Mouse (Mus musculus) R1 (cell line): ENCODE measurements around the gene Cuedc2.

Source experiments
- DNase-seq: peaks from one replicate; pipeline ENCODE4 v3.0.0-alpha.2; 2018; ENCODE audit warnings: low read depth, low spot score

Cuedc2 gene

DNA sequence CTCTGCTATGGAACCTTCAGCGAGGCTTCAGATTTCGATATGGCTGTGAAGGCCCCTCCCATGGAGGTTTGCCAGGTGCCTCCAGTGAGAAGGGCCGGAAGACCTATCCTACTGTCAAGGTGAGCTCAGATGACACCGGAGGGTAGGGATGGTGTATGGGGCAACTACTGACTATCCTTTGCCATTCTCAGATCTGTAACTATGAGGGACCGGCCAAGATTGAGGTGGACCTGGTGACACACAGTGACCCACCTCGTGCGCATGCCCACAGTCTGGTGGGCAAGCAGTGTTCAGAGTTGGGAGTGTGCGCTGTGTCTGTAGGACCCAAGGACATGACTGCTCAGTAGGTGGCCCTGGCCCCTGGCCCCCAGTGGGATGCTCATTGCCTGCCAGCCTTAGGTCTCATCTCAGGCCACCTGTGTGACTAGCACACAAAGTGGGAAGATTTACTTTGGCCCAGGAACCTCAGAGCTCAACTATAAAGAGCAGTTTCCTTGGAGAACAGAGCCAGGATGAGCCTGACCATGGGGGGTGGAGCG, 31.7 kb downstream of the Cuedc2 start:
- DNase-seq: no peak

DNA sequence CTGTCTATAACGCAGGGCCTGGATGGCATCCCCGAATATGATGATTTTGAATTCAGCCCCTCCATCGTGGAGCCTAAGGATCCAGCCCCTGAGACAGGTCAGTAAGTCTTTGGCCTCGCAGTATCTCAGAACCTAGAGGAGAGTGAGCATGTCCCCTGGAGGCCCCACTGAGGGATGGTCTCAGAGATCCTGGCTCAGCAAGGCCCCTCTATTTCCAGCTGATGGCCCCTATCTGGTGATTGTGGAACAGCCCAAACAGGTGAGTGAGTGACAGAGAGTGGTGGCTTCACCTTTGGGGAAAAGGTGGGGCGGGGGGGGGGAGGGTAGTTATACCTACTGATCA, 32.3 kb downstream of the Cuedc2 start:
- no peak for DNase-seq

DNA sequence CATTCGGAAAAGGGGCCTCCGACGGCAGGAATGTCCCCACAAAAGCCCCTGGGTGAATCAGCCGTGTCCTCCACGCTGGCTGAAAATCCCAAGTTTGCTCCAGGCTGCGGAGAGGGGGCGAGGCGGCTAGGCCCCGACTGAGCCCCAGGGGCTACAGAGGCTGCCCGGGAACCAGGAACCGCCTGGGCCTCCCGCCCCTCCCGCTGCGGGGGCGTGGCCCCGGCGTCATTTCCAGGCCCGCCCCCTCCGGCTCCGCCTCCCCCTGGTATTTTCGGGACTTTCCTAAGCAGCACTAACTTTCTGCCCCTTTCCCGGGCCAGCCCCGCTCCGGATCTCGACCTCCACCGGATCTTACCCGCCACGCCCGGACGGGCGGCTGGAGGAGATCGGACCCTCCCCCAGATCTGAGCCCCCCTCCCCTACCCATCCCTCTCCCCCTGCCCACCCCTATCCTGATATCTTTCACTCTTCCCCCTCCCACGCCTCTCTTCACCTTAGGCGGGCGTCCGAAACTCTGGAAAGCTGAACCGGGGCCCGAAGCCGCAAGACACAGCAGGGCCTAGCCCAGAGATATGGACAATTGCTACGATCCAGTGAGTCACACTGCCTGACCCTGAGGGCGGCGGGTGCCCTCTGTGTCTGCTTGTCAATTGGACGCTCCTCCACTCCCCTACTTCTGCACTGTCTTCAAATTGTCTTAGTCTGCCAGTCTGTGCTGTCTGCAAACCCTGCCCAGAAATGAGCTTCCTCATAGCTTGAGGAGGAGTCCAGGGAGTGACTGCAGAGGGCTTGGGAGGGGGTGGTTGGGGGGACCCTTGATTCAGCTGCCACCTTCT, 32.9 kb downstream of the Cuedc2 start:
- DNase-seq: peak; percentile 87

DNA sequence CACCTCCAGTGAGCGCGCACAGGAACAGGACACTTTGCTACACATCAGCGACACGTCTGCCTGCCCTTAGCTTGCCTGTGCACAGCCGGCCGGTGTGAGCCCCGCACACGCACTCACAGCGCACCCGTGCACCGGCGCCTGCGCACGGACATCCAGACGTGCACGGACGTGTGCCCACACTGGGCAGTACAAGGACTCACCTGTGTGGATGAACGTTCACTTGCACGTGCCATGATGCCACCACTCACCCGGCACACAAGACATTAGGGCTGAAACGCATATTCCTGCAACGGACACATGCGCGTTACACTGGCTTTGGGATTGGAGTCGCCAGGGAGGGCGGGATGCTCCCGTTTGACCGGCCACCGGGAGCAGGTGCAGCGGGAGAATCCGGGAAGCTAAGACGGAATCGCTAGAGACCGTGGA, 33.6 kb downstream of the Cuedc2 start:
- DNase-seq: peak; percentile 52

DNA sequence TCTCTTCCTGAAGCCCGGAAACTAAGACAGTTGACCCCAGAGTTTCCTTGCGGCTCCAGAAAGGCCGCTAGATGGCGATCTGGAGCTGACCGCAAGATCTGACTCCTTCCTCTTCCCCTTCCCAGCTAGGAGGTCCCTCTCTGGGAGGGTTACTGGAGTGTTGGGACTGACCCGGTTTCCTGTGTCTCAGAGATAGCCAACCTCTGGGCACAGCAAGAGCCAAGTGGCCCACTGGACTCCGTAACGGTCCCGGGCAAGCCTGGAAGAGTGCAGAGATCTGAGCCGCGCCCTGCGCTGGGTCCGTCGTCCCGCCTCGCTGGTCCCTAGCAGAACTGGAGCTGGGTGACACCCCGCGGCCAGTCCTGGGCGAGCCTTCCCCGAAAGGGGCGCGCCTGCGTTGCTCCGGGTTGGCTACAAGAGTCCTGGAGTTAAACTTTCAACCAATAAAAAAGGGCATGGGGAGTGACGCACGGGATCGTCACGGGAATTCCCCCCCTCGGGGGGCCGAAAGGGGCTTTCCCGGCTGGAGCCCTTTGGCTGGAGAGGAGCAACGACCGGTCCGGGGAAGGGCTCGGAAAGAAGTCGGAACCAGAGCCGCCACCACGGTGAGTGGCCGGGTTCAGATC, 34.2 kb downstream of the Cuedc2 start, which contains the start of gene Nfkb2:
Gene Nfkb2, plus strand, starts transcription at position 105 of the 626 bp plus-strand sequence.
- DNase-seq: peak; percentile 92

DNA sequence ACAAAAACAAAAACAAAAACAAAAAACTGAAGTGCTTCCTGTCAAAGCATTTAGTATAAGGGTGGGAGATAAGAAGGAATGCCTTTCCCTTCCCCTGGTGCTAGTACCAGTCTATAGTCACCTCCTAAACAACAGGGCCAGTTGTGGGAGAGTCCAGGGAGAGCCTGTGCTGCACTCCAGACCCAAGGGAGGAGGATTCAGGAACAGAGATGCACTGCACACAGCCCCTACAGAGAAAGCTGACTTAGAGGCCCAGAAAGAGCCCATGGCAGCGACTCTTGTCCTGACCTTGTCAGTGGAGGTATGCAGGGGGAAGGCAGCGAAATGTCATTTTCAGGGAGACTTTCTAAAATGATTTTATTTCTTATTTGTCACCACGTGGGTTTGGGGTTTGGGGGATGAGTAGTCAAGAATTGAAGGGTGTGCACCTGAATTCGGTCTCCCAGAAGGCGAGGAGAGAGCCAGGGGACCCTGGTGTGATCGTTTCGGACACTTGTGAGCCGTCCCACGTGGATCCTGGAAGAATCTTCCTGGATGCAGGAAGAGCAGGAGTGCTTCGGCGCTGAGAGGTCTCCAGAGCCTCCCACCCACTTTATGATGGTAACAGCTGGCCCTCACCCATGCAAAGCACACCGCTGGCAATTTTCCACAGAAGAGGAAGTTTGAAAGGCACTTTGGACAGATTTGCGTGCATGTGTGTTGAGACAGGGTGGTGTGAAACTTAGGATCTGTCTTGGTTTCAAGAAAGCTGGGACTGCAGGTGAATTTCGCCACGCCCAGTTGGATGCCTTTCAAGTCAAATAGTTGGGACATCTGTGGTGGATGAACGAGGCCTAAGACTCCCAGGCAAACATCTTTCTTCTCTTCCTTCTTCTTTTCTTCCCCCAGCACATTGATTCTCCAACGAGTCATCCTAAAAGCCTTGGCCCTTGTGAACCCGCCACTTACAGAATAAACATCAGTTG, 35.0 kb downstream of the Cuedc2 start:
- no peak for DNase-seq

DNA sequence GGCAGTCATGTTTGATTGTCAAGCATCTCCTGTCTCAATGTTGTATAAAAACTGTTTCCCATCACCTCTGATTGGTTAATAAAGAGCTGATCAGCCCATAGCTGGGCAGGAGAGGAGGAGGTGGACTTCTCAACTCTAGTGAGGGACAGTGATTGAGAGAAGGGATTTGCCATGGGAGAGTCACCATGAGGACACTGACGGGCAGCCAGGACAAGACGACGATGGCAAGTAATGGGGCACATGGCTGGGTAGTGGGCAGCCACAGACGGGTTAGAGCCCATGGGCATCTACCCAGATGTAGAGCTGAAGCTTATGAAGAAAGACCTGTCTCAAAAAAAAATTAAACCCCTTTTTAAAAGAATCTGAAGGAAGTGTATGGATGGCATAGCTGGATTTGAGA, 36.0 kb downstream of the Cuedc2 start:
- no peak for DNase-seq

DNA sequence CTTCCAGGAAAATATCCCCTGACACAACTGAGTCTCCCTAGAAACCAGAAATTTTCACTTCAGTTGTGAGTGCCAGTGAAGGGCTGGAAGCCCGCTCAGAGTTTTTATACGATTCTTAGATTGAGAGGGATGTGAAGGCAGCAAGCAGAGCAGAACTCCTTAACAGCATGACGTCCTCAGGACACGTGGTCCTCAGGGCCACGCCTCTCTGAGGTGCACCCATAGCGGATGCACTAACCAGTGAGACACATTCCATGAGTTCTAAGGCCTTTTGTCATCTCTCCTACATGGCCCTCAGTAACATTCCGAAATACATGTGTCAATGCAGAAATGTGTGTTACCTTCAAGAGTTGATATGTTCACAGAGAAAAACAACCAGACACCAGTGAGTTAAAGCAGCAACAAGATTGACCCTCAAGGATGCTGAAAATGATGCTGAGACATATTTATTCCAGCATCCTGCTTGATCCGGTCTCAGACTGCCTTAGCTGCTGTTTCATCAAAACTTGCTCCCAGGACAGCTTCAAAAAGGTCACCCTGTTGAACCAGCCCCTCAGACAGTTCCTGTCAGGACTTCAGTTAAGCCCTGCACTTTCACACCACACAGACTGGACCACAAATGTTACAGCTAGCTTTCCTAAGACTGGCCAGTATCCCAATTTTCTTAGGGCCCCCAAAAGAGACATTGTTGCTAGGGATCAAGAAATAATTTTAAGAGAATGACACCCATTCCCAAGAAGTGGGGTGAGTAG, 38.0 kb downstream of the Cuedc2 start:
- DNase-seq: no peak

DNA sequence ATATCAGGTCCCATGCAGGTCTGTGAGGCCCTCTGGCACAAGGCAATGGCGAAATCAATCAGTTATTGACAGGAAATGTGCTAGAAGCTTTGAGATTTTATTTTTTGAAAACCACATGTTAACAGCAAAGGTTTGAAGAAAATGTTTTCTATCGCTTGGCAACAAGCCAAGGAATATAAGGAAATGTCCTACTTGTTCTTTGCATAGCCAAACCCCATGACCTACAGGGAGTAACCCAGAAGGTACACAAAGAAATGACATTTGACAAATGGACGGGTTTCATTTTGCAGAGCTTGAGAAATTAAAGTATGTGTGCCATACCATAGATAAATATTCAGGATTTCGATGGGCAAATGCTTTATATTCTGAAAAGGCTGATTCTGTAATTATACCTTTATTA, 41.6 kb downstream of the Cuedc2 start:
- no peak for DNase-seq

DNA sequence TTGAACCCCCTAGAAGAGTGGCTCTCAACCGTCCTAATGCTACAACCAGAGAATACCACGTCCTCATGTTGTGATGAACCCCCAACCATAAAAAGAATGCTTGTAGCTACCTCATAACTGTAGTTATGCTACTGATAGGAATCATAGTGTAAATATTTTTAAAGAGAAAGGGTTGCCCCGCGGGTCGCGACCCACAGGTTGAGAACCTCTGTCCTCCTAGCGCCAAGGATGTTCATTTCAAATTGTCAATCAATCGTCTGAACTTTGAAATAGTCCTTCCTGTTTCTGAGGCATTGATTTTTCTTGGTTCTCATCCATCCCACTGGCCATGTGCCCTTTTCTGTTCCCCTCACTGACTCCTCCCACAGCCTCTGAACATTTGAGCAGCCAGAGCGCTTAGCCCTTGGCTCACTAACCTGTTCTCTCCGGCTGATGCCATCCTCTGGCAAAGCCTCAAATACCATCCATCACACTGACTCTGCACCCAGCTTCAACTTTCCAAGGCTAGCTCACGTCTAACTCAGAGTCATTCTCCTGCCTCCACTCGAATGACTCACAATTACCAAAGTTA, 47.9 kb downstream of the Cuedc2 start:
- no peak for DNase-seq

DNA sequence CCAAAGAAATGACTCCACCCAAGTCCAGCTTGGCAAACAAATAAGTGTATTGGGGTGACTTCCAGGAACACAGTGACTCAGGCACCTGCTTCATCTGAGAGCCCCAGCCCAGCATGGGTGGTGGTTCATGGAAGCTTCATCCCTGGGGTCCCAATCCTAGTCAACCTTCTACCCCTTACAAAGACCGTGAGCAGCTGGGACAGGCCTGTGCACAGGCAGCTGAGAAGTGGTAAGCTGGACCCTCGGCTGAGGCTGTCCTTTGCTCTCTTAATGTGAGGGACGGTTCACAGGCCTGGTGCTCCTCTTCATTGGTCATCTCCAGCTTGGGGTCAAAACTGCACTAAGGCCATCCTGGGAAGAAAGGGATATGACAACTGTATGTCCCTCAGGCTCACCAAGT, 50.9 kb downstream of the Cuedc2 start:
- no peak for DNase-seq

DNA sequence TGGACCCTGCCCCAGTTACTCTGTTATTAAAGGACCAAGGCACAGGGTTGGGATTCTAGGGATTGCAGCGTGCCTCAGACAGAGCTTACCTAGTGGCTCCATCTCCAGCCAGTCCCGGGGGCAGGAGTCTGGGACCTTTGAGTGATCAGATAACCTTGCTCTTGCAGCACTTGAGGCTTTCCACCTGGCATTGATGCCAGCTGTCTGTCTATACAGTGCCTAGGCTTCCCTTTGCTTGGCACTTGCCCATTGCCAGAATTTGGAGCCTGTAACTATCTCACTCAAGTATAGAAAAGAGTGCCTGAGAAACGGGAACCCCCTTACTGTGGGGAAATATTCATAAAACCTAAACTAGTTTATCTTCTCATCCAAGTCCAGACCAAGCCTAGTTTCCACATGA, 51.6 kb downstream of the Cuedc2 start:
- DNase-seq: no peak

DNA sequence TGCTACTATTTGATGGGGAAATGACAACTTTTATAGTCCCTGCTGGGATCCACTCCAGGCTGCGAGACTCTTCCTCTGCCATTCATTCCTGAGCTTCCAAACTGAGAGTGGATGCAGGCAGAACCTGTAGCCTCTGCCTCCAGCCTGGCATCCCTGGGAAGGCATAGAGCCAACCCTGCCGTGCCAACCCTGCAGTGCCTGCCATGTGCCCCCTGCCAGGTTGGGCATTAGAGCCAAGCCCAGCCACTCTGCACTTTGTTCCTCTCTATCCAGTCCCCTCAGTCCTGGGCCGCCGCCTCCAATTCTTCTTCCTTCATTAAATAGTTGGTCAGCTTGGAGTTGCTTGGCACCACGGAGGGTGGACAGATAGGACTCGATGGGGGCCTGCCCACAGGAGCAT, 52.5 kb downstream of the Cuedc2 start:
- DNase-seq: no peak

DNA sequence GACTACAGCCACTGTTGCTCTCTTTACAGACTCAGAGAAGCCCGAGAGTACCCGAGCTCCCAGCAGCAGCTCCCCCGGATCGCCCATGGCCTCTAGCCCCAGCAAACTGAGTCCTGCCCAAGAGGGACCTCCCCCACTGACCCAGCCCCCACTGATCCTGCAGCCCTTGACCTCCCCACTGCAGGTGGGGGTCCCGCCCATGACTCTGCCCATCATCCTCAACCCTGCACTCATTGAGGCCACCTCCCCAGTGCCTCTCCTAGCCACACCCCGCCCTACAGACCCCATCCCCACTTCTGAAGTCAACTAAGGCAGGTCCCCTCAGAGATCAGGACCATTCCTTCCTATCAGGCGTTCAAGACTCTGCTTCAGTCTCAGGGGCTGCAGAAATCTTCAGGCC, 52.9 kb downstream of the Cuedc2 start:
- DNase-seq: no peak

DNA sequence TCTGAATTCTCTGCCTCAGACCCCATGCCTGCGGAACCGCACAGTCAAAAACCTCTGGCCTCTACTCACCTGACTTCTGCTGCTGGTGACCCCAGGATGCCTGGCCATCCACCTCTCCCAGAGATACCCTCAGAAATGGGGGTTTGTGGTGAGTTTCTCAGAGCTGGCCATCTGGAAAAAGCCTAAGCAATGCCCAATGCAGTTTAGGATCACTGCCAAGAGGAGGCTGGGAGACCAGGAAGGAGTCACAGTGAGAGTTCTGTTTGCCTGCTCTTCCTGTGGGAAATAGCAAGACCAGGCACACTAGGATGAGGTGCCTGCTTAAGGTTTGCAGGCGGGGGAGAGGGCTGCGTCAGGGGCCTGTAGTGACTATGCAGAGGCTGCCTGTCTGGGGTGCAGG, 53.8 kb downstream of the Cuedc2 start:
- DNase-seq: no peak

DNA sequence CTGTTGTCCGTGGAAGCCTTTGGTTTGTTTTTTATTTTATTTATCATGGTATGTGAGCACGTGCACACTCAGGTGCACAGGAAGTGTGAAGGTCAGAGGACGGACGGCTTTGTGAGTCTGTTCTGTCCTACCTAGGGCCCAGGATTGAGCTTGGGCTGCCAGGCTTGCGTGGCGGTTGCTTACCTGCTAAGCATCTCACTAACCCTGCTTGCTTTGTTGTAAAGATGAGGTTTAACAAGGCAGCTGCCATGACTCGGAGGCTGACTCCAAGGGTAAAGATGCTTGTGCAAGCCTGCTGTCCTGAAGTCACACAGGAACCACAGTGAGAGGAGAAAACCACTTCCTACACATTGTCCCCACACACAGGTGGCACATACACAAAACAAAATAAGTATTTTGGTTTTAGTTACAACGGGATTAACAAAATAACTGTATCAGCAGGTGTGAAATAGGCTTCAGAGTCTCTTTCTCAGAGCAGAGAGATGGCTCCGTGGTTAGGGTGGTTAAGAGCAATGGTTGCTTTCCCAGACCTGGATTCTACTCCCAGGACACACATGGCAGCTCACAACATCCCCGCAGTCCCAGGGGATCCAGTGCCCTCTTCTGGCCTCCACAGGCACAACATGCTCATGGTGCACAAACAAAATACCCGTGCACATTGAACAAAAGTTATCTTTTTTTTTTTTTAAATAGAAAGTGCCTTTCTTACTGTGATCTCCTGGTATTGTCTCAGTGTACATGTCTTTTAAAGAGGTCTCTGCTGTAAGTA, 56.2 kb downstream of the Cuedc2 start:
- peak; percentile 69 for DNase-seq
